Mouse (Mus musculus) embryonic fibroblast, embryonic 13.5 days (primary cell): ENCODE data around the gene Tead1.

Experiments used
- CTCF ChIP-seq: IDR thresholded peaks from 2 replicates; pipeline ENCODE4 v1.5.1; 2011; ENCODE audit warnings: mild to moderate bottlenecking, control low read depth, low read length, moderate library complexity, borderline replicate concordance; ENCODE audit not compliant: insufficient read depth
- POLR2A ChIP-seq: IDR thresholded peaks from 2 replicates; pipeline ENCODE4 v1.6.1; 2011; ENCODE audit warnings: low read depth, mild to moderate bottlenecking, control low read depth, low read length, moderate library complexity

GRCm38 (mm10) chr7:112841484-112841883 lies 162.4 kb downstream of the Tead1 start:
- TF ChIP-seq POLR2A (no peak), CTCF (no peak)
